Mouse (Mus musculus) frontal cortex, adult 2 months (tissue): ENCODE data around the gene Fam210b. TPM values are rescaled to one million over a fixed set of nuclear protein-coding genes. Genes with fewer than 3 reads are reported as not detected.
A peak's percentile ranks its signal among the peaks of the same experiment; 100 is the strongest.
"Not testable (repeated sequence)": the region's sequence is repeated elsewhere in the genome, so short reads cannot be mapped to it uniquely, and the experiment has no call there.

Experiments
- DNase-seq, 2 experiments: peaks; one replicate each; pipeline ENCODE4 v3.0.0; 2022; ENCODE audit warnings: low spot score in 1 of 2; ENCODE audit errors: extremely low spot score in 1 of 2
- polyA plus RNA-seq: library from polyadenylated mRNA; depleted of rRNA; stranded (reverse); fragments of >200 nt; gene quantifications from 2 replicates; pipeline ENCODE4 v1.2.3, GENCODE M21; 2012; rRNA removed

Fam210b gene
- 17.5 and 18.5 TPM in 2 replicates for polyA plus RNA-seq

GRCm38 (mm10) chr2:172345258-172345738, at the start of gene Fam210b:
TSS of gene Fam210b (plus strand) at chr2:172345565.
- DNase-seq, result peak; percentile 92 to 95

- DNase-seq, result no peak
Observed at GRCm38 (mm10) chr2:172298083-172298482, 47.3 kb upstream of the Fam210b start.

- no peak for DNase-seq
Observed at GRCm38 (mm10) chr2:172298542-172298941, 46.8 kb upstream of the Fam210b start.

GRCm38 (mm10) chr2:172299126-172299921, 46.0 kb upstream of the Fam210b start:
- no peak for DNase-seq

GRCm38 (mm10) chr2:172302396-172302795, 43.0 kb upstream of the Fam210b start:
- DNase-seq, result no peak

- DNase-seq, result no peak
Observed at GRCm38 (mm10) chr2:172304118-172304708, 41.2 kb upstream of the Fam210b start.

- not testable (repeated sequence) for DNase-seq
Observed at GRCm38 (mm10) chr2:172305546-172305945, 39.8 kb upstream of the Fam210b start.

GRCm38 (mm10) chr2:172306544-172306943, 38.8 kb upstream of the Fam210b start:
- no peak for DNase-seq

GRCm38 (mm10) chr2:172311731-172312130, 33.6 kb upstream of the Fam210b start:
- DNase-seq, result no peak

GRCm38 (mm10) chr2:172320878-172321277, 24.5 kb upstream of the Fam210b start:
- no peak for DNase-seq

- DNase-seq, result no peak
Observed at GRCm38 (mm10) chr2:172328248-172328647, 17.1 kb upstream of the Fam210b start.

- DNase-seq, result peak; percentile 50 to 90
Observed at GRCm38 (mm10) chr2:172329179-172329578, 16.2 kb upstream of the Fam210b start.

GRCm38 (mm10) chr2:172338206-172338942, 7.0 kb upstream of the Fam210b start:
- DNase-seq, result no peak

- no peak for DNase-seq
Observed at GRCm38 (mm10) chr2:172340936-172341335, 4.4 kb upstream of the Fam210b start.

GRCm38 (mm10) chr2:172341606-172342005, 3.8 kb upstream of the Fam210b start:
- DNase-seq, result no peak

GRCm38 (mm10) chr2:172343751-172344150, 1.6 kb upstream of the Fam210b start:
- DNase-seq, result no peak

- no peak for DNase-seq
Observed at GRCm38 (mm10) chr2:172344669-172345068, 696 bp upstream of the Fam210b start.

- peak in 1 of 2 experiments; percentile 30 for DNase-seq
Observed at GRCm38 (mm10) chr2:172346034-172346929, 917 bp downstream of the Fam210b start.

GRCm38 (mm10) chr2:172346933-172347611, 1.7 kb downstream of the Fam210b start:
- no peak for DNase-seq
